10 mouse cellular contexts compared by ENCODE assay signal in the genomic region with DNA sequence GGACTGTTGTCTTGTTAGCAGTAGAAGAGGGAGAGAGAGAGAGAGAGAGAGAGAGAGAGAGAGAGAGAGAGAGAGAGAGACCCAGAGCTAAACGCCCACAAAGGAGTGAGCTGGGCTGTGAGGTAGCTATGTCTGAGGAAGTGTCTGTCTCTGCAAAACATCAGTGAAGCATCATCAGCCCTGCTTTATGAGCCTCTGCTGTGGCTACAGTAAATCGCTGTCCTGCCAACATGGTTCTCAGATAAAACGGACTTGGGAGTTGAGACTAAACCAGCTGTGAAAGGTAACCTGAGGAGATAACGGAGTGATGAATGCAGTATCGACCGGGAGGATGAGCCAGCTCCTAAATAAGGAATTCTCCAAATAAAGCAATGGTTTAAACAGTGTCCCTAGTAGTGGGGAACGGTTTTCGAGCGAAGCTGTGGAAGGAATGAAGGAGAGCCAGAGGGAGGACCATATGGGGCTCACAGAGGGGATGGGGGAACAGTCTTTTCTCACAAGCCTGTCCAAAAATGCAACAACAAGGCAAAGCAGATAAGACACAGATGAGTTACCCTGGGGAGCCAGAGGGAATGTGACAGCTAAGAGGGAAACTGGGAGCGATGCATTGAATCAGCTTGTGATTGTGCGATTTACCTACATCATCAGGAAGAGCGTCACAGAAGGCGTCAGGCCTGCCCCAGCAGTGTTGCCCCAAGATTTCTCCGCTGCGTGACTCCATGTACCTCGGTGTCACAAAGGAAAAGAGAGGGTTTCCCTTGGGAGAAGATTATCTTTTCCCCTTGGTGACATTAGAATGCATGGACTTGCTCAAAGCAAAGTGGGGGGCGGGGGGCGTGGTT. TPM values are rescaled to one million over a fixed set of nuclear protein-coding genes. Genes with fewer than 3 reads are reported as not detected.
A peak's percentile ranks its signal among the peaks of the same experiment; 100 is the strongest.
DNase-seq lines count a peak whose midpoint lies in the region; ATAC-seq and TF ChIP-seq lines count a peak whose summit lies in the region.
"Had no signal": no experiment of that assay in that cellular context is flagged by ENCODE, and none has a peak within 500 bp of the region (broad histone marks: within the 10 kb centered on the region; RNA-seq: fewer than 3 reads in every experiment).

No protein-coding gene starts in this region.

- no peak for ATAC-seq in heart, embryonic 13.5 days (ENCODE audit: extremely low read depth, insufficient number of reproducible peaks, low FRiP score, low TSS enrichment)
- no peak for ATAC-seq in midbrain, embryonic 12.5 days (ENCODE audit: low FRiP score, low read depth)
- ATAC-seq in intestine, embryonic 15.5 days, result peak; percentile 43; the same call in 1 of the 2 replicates
- ATAC-seq: liver, postnatal 0 days had no signal

- intact Hi-C loops in heart, postnatal 36 days (cut with DNase I), result no loop called here

- H3K4me3 ChIP-seq in heart, embryonic 13.5 days, result no peak overlapping the region
- H3K4me3 ChIP-seq in midbrain, embryonic 12.5 days, result no peak overlapping the region
- H3K4me3 ChIP-seq in midbrain, embryonic 10.5 days, result no peak overlapping the region
- no peak overlapping the region for H3K4me3 ChIP-seq in intestine, embryonic 15.5 days (replicated peaks)
- no peak overlapping the region for H3K4me3 ChIP-seq in lung, adult 2 months (replicated peaks; ENCODE audit: extremely low read depth, low read depth, low read length)

- no peak for DNase-seq in heart, postnatal 36 days
- DNase-seq in midbrain, embryonic 10.5 days (ENCODE audit: low spot score), result no peak
- peak; percentile 59 to 70 for DNase-seq in right cerebral cortex, postnatal 10 days (ENCODE audit: low spot score in 2 of 2)
- DNase-seq in ovary, postnatal 14 days (ENCODE audit: low spot score), result no peak
- no peak for DNase-seq in lung, adult 2 months
- DNase-seq: kidney, adult 8-10 months; liver, postnatal 0 days had no signal

- peak overlapping the region; percentile 65 for H3K27ac ChIP-seq in heart, embryonic 13.5 days (replicated peaks)
- peak overlapping the region; percentile 25; the same call in 1 of the 2 replicates for H3K27ac ChIP-seq in midbrain, embryonic 12.5 days (replicated peaks)
- no peak overlapping the region for H3K27ac ChIP-seq in midbrain, embryonic 10.5 days (replicated peaks)
- H3K27ac ChIP-seq in intestine, embryonic 15.5 days, result 0 out of 2 replicates have a peak overlapping the region, but pooled peaks have one; percentile 9

- H3K36me3 ChIP-seq in heart, embryonic 13.5 days, result no peaks in the 10 kb centered on the region
- no peaks in the 10 kb centered on the region for H3K36me3 ChIP-seq in midbrain, embryonic 12.5 days
- no peaks in the 10 kb centered on the region for H3K36me3 ChIP-seq in midbrain, embryonic 10.5 days
- no peaks in the 10 kb centered on the region for H3K36me3 ChIP-seq in intestine, embryonic 15.5 days

- TF ChIP-seq CTCF in lung, adult 2 months (IDR thresholded peaks at IDR 0.05; ENCODE audit: insufficient read depth, low read length), result no peak

- peaks cover 36% of the 10 kb centered on the region for H3K4me1 ChIP-seq in heart, embryonic 13.5 days
- H3K4me1 ChIP-seq in midbrain, embryonic 12.5 days, result 0 out of 2 replicates have a peak, but pooled peaks cover 5% of the 10 kb centered on the region
- peaks cover 21% of the 10 kb centered on the region for H3K4me1 ChIP-seq in midbrain, embryonic 10.5 days
- peaks cover 5% of the 10 kb centered on the region; the same call in 1 of the 2 replicates for H3K4me1 ChIP-seq in intestine, embryonic 15.5 days (replicated peaks)
- H3K4me1 ChIP-seq in lung, adult 2 months (ENCODE audit: control insufficient read depth, insufficient read depth, low read length), result peaks cover 4% of the 10 kb centered on the region

- H3K9ac ChIP-seq in heart, embryonic 13.5 days, result 0 out of 2 replicates have a peak overlapping the region, but pooled peaks have one; percentile 21
- H3K9ac ChIP-seq in midbrain, embryonic 12.5 days (replicated peaks), result no peak overlapping the region
- no peak overlapping the region for H3K9ac ChIP-seq in intestine, embryonic 15.5 days
- H3K9ac ChIP-seq: liver, postnatal 0 days had no signal

- peak overlapping the region; percentile 45 for H3K4me2 ChIP-seq in heart, embryonic 13.5 days
- no peak overlapping the region for H3K4me2 ChIP-seq in midbrain, embryonic 12.5 days (replicated peaks)
- 0 out of 2 replicates have a peak overlapping the region, but pooled peaks have one; percentile 5 for H3K4me2 ChIP-seq in intestine, embryonic 15.5 days (replicated peaks)

- no peaks in the 10 kb centered on the region for H3K9me3 ChIP-seq in heart, embryonic 13.5 days
- no peaks in the 10 kb centered on the region for H3K9me3 ChIP-seq in midbrain, embryonic 12.5 days
- H3K9me3 ChIP-seq in midbrain, embryonic 10.5 days (replicated peaks), result no peaks in the 10 kb centered on the region
- no peaks in the 10 kb centered on the region for H3K9me3 ChIP-seq in intestine, embryonic 15.5 days

- WGBS in heart, embryonic 13.5 days, result 41% methylated on average over 18 of the region's 18 CpGs
- WGBS in midbrain, embryonic 12.5 days, result 79% methylated on average over 18 of the region's 18 CpGs
- 83% methylated on average over 18 of the region's 18 CpGs for WGBS in midbrain, embryonic 10.5 days
- 57% methylated on average over 18 of the region's 18 CpGs for WGBS in intestine, embryonic 15.5 days
- 70% methylated on average over 18 of the region's 18 CpGs for WGBS in lung, adult 2 months

- TF ChIP-seq POLR2A in lung, adult 2 months (IDR thresholded peaks at IDR 0.05; ENCODE audit: borderline replicate concordance, extremely low read depth, low read depth, low read length), result no peak

- H3K27me3 ChIP-seq in heart, embryonic 13.5 days (replicated peaks), result no peaks in the 10 kb centered on the region
- 0 out of 2 replicates have a peak, but pooled peaks cover 3% of the 10 kb centered on the region for H3K27me3 ChIP-seq in midbrain, embryonic 12.5 days
- H3K27me3 ChIP-seq in midbrain, embryonic 10.5 days (ENCODE audit: low read depth, poor library complexity, severe bottlenecking), result no peaks in the 10 kb centered on the region
- H3K27me3 ChIP-seq in intestine, embryonic 15.5 days (replicated peaks), result no peaks in the 10 kb centered on the region

RNA-seq across cellular contexts. Expression of a gene that starts 53.8 kb away (rescaled TPM):
- polyA plus RNA-seq in heart, embryonic 13.5 days (2015; fragmentation: Nextera tagmentation; extraction: Ambion mirVana), result 8.9 and 9.5 TPM in 2 replicates
- total RNA-seq in heart, postnatal 36 days (2021), result 1 to 10 TPM; 4.7 to 4.8 TPM
- 11.7 and 14.1 TPM in 2 replicates for polyA plus RNA-seq in midbrain, embryonic 12.5 days (2016; fragmentation: Nextera tagmentation; extraction: Ambion mirVana)
- polyA plus RNA-seq in midbrain, embryonic 10.5 days (2016; fragmentation: Nextera tagmentation; extraction: Ambion mirVana), result 13.8 and 14.6 TPM in 2 replicates
- polyA plus RNA-seq in intestine, embryonic 15.5 days (2015; fragmentation: Nextera tagmentation; extraction: Ambion mirVana), result 12.1 and 14.1 TPM in 2 replicates
- 1.3 and 1.5 TPM in 2 replicates for polyA plus RNA-seq in lung, adult 2 months (2012; rRNA removed)

Comparison
In these comparisons a context has a peak if more than half of its experiments do, and no peak if none do; other contexts are left out.
1. DNase-seq: peak in right cerebral cortex, postnatal 10 days (2 of 2); none in heart, postnatal 36 days (0 of 2), midbrain, embryonic 10.5 days (single experiment), ovary, postnatal 14 days (single experiment) and lung, adult 2 months (single experiment).